Mouse (Mus musculus) 3T3-L1 (cell line): ENCODE results near the gene Sectm1b.
"Not testable (repeated sequence)": the region's sequence is repeated elsewhere in the genome, so short reads cannot be mapped to it uniquely, and the experiment has no call there.

Source experiments
- DNase-seq: peaks from one replicate; pipeline ENCODE4 v3.0.0-alpha.2; 2015; ENCODE audit warnings: low read depth, low spot score

Sectm1b gene

DNA sequence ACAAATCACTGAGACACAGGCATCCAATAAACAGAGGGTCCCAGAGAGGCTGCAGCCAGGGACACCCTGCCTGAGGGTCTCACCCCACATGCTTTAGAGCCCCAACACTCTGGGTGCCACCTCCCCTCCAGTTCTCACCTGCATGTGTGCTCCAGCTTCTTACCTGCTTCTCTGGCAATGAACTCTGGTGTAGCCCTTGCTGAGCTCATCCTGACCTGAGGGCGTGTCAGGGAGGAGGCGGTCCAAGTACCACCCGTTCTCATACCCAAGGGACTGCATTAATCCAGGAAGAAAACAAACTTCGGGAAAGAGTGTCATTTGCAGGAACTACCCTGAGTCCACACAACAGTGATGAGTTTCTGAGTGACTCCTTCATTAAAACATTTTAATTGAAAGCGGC is at the start of gene Sectm1b:
Gene Sectm1b (minus strand): TSS at position 191 of the 400 bp plus-strand sequence.
- no peak for DNase-seq

DNA sequence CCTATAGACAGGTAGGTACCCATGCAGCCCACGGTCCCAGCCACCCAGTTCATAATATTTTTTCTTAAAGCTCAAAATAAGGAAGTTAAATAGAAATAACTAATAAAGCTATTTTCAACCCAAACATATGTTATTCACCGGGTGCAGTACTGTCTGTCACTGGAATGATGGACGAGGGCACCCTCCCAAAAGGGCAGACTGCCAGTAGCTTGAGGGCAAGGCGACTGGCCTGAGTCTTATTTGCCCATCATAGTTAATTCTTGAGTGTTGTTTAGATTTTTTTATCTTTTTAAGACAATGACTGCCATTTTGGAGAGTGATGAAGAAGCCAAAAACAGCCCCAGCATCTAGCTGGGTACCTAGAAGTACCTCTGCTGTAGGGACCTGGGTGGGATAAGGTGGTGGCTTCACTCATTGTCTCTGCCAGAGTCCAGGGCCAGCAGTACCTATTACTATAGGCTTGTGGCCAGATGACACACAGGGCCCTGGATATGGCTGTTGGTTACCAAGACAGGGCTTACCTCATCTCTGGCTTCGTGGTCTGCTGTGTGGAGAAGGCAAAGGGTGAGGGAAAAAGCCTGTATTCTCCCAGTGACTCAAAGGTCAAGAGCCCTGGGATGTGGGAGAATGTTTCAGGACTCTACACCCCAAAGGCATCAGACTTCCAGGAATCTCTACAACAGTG is 48.9 kb upstream of the Sectm1b start:
- DNase-seq, result peak; percentile 95

DNA sequence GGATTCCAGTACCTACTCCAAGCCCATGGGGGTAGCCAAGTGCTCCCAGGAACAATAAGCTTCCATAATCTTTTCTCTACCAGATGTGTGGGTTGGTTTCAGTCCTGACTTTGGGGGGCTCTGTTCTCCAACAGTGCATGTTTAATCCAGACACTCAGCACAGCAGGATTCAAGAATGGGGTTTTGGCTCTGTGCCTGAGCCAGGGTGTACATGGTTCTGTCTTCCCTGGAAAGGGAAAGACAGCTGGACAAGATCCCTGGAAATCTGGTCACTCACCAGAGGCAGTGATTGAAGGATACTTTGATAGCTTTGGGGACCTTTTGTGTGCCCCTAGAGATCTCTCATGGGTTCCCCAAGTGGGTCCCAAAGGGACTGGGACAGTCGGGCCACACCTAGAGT is 48.2 kb upstream of the Sectm1b start:
- peak; percentile 72 for DNase-seq

DNA sequence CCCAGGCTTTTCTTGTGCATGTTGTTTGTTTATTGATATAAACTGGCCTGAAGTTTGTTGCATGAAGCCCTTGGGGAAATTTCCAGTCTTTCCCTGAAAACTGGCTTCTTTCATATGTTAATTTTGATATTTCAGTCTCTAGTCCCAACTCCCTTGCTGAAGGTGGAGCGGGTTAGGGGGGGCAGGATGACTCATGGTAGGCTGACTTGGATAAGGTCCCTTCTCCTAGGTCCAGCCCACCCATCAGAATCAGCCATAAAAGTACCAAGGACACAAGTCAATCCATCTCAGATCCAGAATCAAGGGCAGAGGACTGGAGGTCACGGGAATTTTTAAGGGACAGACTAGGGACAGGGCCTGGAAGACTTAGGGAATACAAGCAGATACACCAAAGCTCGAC is 47.7 kb upstream of the Sectm1b start:
- DNase-seq, result peak; percentile 36

DNA sequence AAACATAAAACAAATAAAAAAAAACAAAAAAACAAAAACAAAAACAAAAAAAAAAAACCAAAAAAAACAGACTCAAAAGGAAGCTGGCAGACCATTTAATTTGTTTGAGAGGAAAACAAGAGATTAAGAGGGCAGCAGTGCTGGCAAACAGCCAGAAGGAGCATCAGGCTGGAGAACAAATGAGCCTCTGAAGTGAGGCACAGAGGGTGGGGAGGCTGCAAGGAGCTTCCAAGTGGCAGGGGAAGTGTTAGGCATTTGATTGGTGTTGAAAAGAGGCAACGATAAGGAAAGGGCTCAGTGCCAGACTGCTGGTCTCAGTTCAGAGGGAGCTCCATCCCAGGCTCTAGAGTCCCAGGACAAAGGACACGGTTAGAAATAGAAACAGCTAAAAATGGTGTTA is 46.6 kb upstream of the Sectm1b start:
- DNase-seq, result peak; percentile 68

DNA sequence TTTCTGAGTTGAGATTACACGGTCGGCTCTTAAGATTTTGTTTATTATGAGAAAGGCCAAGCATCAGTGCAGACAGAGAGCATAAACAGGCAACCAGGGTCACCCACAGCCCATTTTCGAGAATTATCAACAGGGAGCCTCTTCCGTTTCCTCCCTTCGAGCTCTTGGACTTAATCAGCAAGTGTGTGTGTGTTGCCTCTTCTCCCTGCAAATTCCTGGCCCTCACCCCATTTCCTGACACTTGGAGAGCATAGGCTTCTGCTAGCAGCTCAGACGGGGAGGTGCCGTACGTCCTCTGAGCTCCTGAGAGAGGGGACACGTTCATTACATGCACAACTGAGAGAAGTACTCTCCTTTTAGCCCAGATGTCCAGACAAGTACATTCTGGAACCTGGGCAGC is 44.7 kb upstream of the Sectm1b start:
- no peak for DNase-seq

DNA sequence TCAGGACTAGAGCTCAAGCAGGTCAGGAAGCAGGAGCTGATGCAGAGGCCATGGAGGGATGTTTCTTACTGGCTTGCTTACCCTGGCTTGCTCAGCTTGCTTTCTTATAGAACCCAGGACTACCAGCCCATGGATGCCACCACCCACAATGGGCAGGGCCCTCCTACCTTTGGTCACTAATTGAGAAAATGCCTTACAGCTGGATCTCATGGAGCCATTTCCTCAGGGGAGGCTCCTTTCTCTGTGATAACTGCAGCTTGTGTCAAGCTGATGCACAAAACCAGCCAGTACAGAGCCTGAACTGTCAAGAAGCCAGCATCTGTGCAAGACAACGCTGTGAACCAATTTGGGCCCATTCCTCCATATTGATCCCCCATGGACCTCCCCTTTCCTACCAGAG is 43.9 kb upstream of the Sectm1b start:
- DNase-seq, result not testable (repeated sequence)

DNA sequence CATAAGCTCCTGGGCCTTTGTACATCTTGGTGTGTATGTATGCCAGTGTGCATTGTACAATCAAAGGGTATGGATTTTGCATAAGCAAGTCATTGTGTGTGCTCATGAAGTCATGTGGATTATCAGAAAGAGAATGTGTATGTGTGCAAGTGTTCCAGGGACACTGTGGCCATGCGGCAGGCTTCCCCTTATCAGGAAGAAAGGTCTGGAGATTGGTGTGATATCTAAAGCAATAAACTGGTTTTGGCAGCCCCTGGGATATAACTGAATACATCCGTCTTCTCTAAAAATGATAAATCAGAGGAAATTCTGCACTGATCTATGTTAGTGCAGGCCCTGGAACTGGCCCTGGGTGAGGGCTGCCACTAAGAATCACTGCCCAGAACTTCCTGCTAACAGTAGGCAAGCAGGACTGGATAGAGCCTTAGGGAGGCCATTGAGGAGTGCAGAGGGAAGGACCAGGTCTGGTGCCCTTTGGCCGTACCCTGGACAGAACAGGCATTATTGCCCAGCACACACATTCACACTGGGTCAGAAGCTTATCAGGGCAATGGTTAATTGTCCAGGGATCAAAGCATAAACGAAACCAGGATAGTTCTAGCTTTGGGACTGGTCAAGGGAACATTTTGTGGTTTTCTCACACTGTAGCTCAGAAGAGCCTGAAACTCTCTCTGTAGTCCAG is 37.9 kb upstream of the Sectm1b start:
- DNase-seq, result no peak

DNA sequence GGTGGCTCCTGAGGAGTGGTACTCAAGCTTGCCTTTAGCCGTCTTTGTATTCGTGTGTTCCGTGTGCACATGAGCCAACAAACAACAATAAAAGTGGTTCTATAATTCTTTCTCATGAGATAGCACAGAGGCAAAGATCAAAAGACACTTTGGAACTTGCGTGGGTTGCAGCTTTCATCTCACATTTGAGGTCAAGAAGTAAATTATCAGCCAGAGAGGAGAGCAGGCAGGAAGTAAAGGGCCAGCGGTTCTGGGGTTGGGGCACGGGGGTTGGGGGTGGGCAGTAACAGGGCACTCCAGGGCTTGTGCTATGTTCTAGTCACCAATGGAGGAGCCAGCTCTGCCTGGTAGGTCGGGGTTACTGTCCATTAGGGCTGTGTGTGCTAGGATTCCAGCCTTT is 37.3 kb upstream of the Sectm1b start:
- no peak for DNase-seq

DNA sequence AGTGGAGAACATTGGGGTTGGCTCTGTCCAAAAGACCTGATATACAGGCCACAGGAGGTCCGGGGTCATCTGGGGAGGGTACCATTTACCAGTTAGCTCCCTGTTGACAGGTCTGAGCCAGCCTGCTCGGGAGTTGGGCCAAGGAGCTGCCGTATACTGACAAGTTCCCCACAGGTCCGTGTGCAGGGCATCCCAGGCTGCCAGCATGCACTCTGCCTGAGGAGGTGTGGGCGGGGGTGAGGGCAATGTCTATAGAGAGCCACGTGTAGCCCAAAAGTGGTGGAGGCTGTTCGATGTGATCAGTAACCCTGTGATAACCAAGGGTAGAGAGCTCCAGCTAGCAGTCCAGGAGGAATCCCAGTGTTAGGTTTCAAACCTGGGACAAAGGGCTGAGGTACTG is 36.4 kb upstream of the Sectm1b start:
- DNase-seq, result no peak

DNA sequence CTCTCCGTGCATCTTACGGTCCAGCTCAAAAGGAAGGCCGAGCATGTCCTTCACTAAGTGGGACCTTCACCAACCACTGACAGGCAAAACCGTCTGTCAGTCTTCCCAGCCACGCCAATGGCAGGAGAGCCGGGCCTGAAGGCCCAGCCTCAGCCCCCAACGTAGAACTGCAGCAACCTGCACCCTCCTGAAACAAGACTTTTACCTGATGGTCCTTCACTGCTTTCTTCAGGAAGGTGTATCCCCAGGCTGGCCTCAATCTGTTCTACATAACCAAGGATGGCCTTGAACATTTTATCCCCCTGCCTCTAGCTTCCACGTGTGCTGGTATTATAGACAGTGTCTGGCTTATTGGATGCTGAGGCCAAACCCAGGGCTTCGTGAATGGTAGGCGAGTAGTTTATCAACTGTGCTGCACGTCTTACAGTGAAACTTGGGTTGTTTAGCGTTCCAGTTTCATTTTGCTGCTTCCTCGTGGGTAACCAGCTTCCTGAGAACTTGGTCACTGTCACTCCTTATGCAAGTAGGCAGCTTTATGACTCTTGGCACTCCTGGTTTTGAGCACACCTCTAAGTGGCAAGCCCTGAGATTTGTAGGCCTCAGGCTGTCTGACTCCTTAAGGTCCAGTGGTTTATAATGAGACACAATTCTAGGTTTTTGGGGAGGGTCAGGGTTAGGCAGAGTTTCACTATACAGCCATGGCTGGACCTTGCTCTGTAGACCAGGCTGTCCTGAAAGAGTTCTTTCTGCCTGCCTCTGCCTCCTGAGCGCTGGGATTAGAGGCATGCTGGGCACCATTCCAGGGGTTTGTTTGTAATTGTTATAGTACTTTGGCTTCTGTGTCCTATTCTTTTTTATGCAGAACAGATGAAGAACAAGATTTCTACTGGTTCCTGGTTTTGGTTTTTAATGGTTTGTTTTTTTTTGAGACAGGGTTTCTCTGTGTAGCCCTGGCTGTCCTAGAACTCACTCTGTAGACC is 29.5 kb upstream of the Sectm1b start:
- no peak for DNase-seq

DNA sequence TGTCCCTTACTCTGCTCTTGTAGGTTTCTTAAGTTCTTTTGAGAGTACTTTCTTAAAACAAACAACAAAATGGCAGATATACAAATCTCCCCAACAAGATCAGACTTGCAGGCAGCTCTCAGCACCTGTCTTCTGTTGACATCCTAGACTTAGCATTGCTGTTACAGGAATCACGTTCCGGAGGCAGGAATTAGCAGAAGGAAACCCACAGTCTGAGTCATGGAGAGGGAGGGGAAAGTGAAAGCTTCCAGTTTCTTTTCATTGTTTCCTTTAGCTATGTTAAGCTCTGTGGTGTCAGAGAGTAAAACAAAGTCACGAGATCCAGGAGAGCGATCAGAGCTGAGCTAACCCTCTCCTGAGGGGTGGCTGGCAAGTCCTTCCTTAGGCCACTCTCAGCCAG is 27.6 kb upstream of the Sectm1b start:
- peak; percentile 64 for DNase-seq

DNA sequence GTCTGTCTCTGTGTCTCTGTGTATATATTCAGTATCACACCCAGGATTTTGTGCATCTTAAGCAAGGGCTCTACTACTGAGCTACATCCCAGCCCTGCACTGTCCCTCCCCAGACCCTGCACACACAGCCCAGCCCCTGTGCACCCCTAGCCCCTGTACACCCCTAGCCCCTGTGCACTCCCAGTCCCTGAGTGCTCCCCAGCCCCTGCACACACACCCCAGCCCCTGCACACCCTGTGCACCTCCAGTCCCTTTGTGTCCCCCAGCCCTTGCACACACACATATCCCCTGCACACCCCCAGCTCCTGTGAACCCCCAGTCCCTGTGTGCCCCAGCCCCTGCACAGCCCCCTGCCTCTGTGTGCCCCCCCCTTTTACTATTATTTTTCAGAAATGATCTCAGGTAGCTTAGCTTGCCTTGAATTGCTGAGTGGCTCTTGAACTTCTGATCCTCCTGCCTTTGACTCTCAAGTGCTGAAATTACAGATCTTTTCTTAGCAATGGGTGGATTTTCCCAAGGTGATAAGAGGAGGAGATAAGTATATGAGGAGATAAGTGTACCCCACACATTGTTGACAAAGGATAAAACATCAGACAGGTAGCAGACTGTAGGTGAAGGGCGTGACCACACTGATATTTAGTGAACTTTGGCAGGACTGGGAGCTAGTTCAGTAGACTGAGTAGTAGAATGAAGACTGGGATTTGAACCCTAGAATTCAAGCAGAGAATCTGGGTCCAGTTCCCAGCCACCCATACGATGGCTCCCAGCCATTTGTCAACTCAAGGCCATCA is 26.6 kb upstream of the Sectm1b start:
- DNase-seq, result no peak

DNA sequence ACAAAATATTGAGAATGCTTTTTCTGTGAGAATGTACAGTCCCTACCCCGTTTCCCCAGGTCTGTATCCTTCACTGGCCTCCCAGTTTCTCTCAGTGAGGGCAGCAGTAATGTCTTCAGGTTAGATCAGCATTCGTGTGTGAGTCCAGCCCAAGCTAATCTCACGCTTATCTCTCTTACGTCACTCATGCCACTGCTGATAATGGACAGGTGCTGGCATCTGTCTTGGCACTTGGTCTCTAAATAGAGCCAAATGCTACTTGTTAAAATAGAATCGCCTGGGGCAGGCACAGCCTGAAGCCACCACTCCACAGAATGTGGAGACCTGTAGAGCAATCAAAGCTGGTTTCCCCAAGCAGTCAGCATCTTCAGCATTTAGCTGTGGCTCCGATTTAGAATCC is 25.6 kb upstream of the Sectm1b start:
- DNase-seq, result no peak

DNA sequence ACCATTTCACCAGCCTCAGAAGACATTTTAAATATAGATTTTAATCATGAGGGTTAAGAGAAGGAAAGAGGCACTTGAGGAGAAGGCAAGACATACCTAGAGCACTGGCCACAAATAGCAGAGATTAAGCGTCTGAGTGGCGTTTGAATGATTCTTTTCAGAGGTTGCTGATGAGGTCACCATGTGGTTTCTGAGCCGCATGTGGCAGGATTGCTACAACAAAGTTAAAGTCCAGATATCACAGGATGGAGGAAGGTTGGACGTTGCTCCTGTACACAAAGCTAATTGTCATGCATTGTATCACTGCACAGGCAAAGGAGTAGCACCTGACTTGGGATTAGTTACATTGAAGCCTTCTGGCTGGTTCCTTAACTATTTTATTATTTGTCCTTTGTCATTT is 22.9 kb upstream of the Sectm1b start:
- DNase-seq, result no peak

DNA sequence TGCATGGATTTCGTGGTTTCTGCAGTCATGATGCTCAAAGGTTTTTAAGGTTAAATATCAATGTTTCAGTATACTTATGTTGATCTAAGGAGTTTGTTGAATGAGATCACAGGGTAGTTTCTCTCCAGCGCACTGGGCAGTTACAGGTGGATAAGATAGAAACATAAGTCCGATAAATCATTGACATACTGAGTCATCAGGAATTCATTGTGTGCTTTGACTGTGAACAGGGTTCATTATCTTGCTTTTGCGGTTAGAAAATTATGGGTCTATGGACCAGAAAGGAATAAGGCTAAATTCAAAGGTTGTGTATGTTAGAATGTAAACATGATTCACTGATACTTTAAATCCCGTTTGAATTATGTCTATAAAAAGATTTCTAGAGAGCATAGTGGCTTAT is 21.8 kb upstream of the Sectm1b start:
- DNase-seq, result no peak

DNA sequence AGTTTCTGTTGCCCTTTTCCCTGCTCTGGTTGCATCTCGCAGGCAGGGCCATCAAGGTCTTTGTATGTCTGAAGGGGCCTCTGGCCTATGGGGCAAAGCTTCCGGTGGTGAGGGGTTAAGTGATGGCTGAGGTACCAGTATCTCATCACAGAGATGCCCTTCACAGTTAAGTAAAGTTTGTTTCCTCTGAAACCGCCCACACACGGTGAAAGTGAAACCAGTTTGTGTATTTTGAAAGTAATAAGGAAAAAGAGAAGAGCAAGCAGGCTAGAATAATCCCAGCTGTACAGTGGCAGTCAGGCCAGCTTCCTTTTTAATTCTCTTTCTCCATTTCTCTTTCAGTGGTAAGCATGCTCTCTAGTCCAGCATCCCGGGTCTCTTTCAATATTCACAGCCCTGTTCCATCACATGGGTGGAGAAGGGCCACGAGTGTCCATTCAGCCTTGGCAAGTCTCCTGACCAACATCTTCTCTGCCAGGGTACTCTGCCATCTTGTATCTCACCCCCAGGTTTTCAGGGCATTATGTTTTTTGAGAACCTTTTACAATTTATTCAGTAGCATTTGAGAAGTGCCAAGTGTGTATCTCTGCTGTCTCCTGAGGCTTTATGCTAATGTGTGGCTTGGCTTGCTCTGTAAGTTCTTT is 19.6 kb upstream of the Sectm1b start:
- DNase-seq, result peak; percentile 65

DNA sequence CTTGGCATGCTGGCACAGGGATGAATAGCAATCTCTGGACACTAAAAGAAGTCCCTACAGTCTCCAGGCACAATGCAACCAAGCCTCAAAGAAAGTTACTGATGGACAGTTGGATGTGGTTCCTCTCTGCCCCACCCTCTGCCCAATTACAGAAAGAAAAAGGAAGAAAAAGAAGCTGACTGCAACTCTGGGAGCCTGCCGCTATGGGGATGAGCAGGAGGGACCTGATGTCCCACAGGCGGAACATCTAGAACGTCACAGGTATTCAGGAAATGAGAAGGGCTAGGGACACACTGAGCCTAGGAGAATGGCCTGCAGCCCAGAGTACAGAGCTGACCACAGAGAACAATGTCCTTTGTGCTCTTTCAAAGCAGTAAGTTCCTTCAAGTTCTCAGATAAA is 18.9 kb upstream of the Sectm1b start:
- no peak for DNase-seq

DNA sequence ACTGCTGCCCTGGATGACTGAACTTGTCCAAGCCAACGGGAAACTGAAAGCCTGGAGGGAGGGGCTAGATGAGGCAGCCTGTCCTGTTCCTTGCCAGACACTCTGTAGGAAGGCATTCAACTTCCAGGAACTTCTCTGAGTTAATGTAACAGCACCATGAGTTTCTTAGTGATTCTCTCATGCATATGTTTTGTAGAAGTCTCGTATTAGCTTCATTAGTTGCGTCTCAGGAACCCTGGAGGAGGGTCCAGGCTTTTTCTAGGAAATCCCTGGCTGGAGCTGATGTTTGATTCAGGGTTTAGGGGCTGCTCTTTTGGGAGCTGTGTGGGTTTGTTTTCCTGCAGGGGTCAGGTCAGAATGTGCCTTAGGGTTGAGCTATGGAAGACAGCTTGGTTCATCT is 17.8 kb upstream of the Sectm1b start, which contains the start of gene Sectm1a:
Gene Sectm1a (minus strand): TSS at position 101 of the 400 bp plus-strand sequence.
- DNase-seq, result no peak

DNA sequence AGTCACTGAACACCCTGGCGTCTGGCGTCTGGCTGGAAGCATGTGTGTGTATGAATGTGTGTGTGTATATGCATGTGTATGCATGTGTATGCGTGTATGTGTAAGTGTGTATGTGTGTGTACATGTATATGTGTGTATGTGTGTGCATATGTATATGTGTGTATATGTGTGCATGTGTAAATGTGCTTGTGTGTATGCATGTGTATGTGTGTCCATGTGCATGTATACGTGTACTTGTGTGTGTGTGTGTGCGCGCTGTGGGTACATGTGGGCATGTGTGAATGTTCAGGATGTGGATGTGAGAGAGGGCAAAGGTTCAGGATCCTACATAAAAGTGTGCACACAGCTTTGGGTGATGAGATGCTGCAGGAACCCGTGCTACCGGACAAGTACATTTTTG is 17.0 kb upstream of the Sectm1b start:
- no peak for DNase-seq

DNA sequence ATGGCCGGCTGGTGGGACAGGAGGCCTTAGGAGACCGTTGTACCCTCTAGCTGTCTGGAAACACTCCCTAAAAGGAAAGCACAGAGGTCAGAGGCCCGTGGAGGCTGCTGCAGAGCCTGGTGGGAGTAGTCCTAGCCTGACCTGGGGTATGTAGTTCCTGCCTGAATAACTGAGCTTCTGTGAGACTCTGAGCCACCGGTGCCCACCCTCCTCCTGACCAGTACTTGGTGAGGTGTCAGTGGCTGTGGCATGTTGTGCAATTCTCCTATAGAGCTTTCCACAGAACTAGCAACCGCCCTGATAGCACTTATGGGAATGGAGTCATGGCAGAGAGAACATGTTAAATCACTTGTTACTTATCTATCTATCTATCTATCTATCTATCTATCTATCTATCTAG is 12.3 kb upstream of the Sectm1b start:
- DNase-seq, result no peak
